Mouse (Mus musculus): ENCODE data around the gene Atp5j. TPM values are rescaled to one million over a fixed set of nuclear protein-coding genes. Genes with fewer than 3 reads are reported as not detected.

Atp5j gene
- polyA plus RNA-seq (2012; ENCODE audit: insufficient read depth, low replicate concordance) = 133 and 159 TPM in 2 replicates

DNA sequence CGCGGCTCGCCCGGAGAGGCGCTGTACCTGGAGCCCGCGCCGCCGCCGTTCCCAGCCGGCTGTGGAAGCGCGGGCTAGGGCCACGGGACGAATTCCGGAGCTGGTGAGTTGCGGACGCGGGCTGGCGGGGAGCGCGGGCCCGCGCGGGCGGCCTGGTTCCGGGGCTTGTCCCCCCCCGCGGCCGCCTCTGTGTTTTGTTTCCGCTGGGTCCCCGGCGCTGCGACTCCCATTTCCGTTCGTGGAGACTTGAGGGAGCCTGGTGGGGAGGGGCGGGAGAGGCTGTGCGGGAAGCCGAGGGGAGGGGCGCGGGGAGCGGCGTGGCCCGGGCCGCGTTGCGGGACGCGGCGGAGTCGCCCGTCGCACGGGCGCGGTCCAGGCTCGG is at the start of gene Atp5j:
Gene Atp5j, minus strand, starts transcription at position 185 of the 382 bp plus-strand sequence.
- H3K4me3 ChIP-seq (replicated peaks) = peak within 1 kb of the TSS; percentile 99
- peaks cover 52% of the 10 kb centered on the region for H3K36me3 ChIP-seq (replicated peaks; ENCODE audit: low read length)
- peaks cover 50% of the 10 kb centered on the region for H3K4me1 ChIP-seq
- no peaks in the 10 kb centered on the region for H3K9me3 ChIP-seq
- no peaks in the 10 kb centered on the region for H3K27me3 ChIP-seq (replicated peaks)
- TF ChIP-seq GATA1 (IDR thresholded peaks at IDR 0.05; ENCODE audit: borderline replicate concordance, low read length) = no peak
- no peak for TF ChIP-seq FLI1 (IDR thresholded peaks at IDR 0.05; ENCODE audit: low read length)

DNA sequence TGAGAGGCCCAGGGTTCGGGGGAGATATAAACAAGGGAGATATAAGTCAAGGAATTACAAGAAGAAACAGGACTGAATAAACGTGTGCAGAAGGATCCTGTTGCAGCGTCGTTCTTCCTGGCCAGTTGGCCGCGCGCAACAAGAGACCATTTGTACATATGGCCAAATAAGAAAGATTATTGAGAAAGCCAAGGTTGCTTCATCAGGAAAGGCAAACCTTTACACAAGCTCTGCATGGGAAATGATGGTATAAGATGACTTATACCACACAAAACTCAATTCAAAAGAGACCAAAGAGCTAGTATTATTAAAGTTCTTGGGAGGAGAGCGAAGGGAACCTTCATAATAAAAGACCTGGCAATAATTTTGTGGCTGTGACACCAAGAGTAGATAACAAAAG is 49.1 kb upstream of the Atp5j start:
- peaks cover 2% of the 10 kb centered on the region for H3K27me3 ChIP-seq (replicated peaks)
- H3K9me3 ChIP-seq = no peaks in the 10 kb centered on the region
- no peak for TF ChIP-seq FLI1 (IDR thresholded peaks at IDR 0.05; ENCODE audit: low read length)
- TF ChIP-seq GATA1 (IDR thresholded peaks at IDR 0.05; ENCODE audit: borderline replicate concordance, low read length) = no peak
- H3K4me3 ChIP-seq (replicated peaks) = no peak overlapping the region
- H3K4me1 ChIP-seq = 0 out of 2 replicates have a peak, but pooled peaks cover under 1% of the 10 kb centered on the region
- no peaks in the 10 kb centered on the region for H3K36me3 ChIP-seq (replicated peaks; ENCODE audit: low read length)

GRCm38 (mm10) chr16:84881754-84882321 is 46.4 kb upstream of the Atp5j start:
- peaks cover 2% of the 10 kb centered on the region for H3K27me3 ChIP-seq (replicated peaks)
- H3K36me3 ChIP-seq (replicated peaks; ENCODE audit: low read length) = no peaks in the 10 kb centered on the region
- H3K9me3 ChIP-seq = no peaks in the 10 kb centered on the region
- H3K4me1 ChIP-seq = peaks cover 6% of the 10 kb centered on the region; the same call in 1 of the 2 replicates
- no peak for TF ChIP-seq GATA1 (IDR thresholded peaks at IDR 0.05; ENCODE audit: borderline replicate concordance, low read length)
- no peak for TF ChIP-seq FLI1 (IDR thresholded peaks at IDR 0.05; ENCODE audit: low read length)
- H3K4me3 ChIP-seq (replicated peaks) = no peak overlapping the region

DNA sequence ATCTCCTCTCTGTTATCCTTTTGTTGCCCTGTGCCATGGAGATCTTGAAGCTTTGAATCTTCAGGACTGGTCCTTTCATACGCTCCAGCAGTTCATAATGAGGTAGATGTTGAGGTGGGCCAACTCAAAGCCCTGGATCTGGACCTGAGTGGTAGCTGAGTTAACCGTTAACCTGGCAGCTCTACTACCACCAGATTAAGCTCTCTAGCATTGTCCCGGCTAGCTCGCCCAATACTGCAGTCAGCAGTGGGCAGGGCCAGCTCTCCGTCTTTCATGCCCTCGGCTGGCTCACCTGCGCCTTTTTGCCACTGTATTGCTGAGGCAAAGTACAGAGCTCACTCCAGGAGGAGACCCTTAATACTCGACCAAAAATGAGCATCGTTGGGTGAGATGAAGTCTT is 45.7 kb upstream of the Atp5j start:
- no peak overlapping the region for H3K4me3 ChIP-seq (replicated peaks)
- H3K36me3 ChIP-seq (replicated peaks; ENCODE audit: low read length) = no peaks in the 10 kb centered on the region
- H3K27me3 ChIP-seq (replicated peaks) = peaks cover 3% of the 10 kb centered on the region
- peaks cover 6% of the 10 kb centered on the region; the same call in 1 of the 2 replicates for H3K4me1 ChIP-seq
- TF ChIP-seq FLI1 (IDR thresholded peaks at IDR 0.05; ENCODE audit: low read length) = no peak
- no peak for TF ChIP-seq GATA1 (IDR thresholded peaks at IDR 0.05; ENCODE audit: borderline replicate concordance, low read length)
- no peaks in the 10 kb centered on the region for H3K9me3 ChIP-seq

GRCm38 (mm10) chr16:84879146-84879545 is 43.7 kb upstream of the Atp5j start:
- H3K36me3 ChIP-seq (replicated peaks; ENCODE audit: low read length) = no peaks in the 10 kb centered on the region
- TF ChIP-seq GATA1 (IDR thresholded peaks at IDR 0.05; ENCODE audit: borderline replicate concordance, low read length) (no peak), FLI1 (IDR thresholded peaks at IDR 0.05; ENCODE audit: low read length) (no peak)
- H3K4me1 ChIP-seq = peaks cover 6% of the 10 kb centered on the region; the same call in 1 of the 2 replicates
- peaks cover 2% of the 10 kb centered on the region for H3K27me3 ChIP-seq (replicated peaks)
- H3K9me3 ChIP-seq = no peaks in the 10 kb centered on the region
- H3K4me3 ChIP-seq (replicated peaks) = peak overlapping the region; percentile 85

GRCm38 (mm10) chr16:84876082-84876481 is 40.7 kb upstream of the Atp5j start:
- H3K4me1 ChIP-seq = peaks cover 6% of the 10 kb centered on the region; the same call in 1 of the 2 replicates
- peaks cover 5% of the 10 kb centered on the region for H3K27me3 ChIP-seq (replicated peaks)
- TF ChIP-seq FLI1 (IDR thresholded peaks at IDR 0.05; ENCODE audit: low read length) = no peak
- no peak for TF ChIP-seq GATA1 (IDR thresholded peaks at IDR 0.05; ENCODE audit: borderline replicate concordance, low read length)
- no peaks in the 10 kb centered on the region for H3K36me3 ChIP-seq (replicated peaks; ENCODE audit: low read length)
- no peak overlapping the region for H3K4me3 ChIP-seq (replicated peaks)
- no peaks in the 10 kb centered on the region for H3K9me3 ChIP-seq

DNA sequence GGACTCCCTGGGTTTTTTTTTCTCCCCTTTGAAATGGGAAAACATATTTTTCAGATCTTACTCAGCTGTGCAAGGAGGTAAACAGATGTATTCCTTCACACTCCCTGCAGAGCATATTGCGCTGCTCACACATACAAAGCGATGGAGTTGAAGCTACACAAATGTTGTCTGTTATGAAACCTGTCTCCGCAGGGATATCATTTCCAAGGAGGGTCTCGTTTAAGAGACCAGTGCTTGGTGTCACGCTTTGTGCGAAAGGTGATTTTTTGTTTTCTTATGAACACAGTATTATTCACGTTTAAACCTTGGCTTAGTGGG is 40.3 kb upstream of the Atp5j start:
- Histone ChIP-seq H3K36me3 (replicated peaks; ENCODE audit: low read length) (no peaks in the 10 kb centered on the region), H3K4me1 (peaks cover 6% of the 10 kb centered on the region; the same call in 1 of the 2 replicates), H3K9me3 (no peaks in the 10 kb centered on the region), H3K4me3 (replicated peaks) (no peak overlapping the region), H3K27me3 (replicated peaks) (peaks cover 5% of the 10 kb centered on the region)
- TF ChIP-seq GATA1 (IDR thresholded peaks at IDR 0.05; ENCODE audit: borderline replicate concordance, low read length) (no peak), FLI1 (IDR thresholded peaks at IDR 0.05; ENCODE audit: low read length) (no peak)

- TF ChIP-seq FLI1 (IDR thresholded peaks at IDR 0.05; ENCODE audit: low read length) = no peak
- TF ChIP-seq GATA1 (IDR thresholded peaks at IDR 0.05; ENCODE audit: borderline replicate concordance, low read length) = no peak
- Histone ChIP-seq H3K27me3 (replicated peaks) (peaks cover 5% of the 10 kb centered on the region), H3K4me1 (peaks cover 6% of the 10 kb centered on the region; the same call in 1 of the 2 replicates), H3K4me3 (replicated peaks) (no peak overlapping the region), H3K9me3 (no peaks in the 10 kb centered on the region), H3K36me3 (replicated peaks; ENCODE audit: low read length) (no peaks in the 10 kb centered on the region)
These were observed 39.7 kb upstream of the Atp5j start for GRCm38 (mm10) chr16:84875012-84875717.

GRCm38 (mm10) chr16:84873805-84874204 is 38.4 kb upstream of the Atp5j start:
- no peaks in the 10 kb centered on the region for H3K4me1 ChIP-seq
- peaks cover 5% of the 10 kb centered on the region for H3K27me3 ChIP-seq (replicated peaks)

GRCm38 (mm10) chr16:84864656-84865055 is 29.2 kb upstream of the Atp5j start:
- H3K9me3 ChIP-seq = peaks cover 6% of the 10 kb centered on the region; the same call in 1 of the 2 replicates

More at GRCm38 (mm10) chr16:84873805-84874204, 38.4 kb upstream of the Atp5j start:
- H3K9me3 ChIP-seq = no peaks in the 10 kb centered on the region
- no peak overlapping the region for H3K4me3 ChIP-seq (replicated peaks)
- H3K36me3 ChIP-seq (replicated peaks; ENCODE audit: low read length) = no peaks in the 10 kb centered on the region
- no peak for TF ChIP-seq GATA1 (IDR thresholded peaks at IDR 0.05; ENCODE audit: borderline replicate concordance, low read length)
- no peak for TF ChIP-seq FLI1 (IDR thresholded peaks at IDR 0.05; ENCODE audit: low read length)

More at GRCm38 (mm10) chr16:84864656-84865055, 29.2 kb upstream of the Atp5j start:
- H3K4me1 ChIP-seq = peaks cover 9% of the 10 kb centered on the region
- TF ChIP-seq GATA1 (IDR thresholded peaks at IDR 0.05; ENCODE audit: borderline replicate concordance, low read length) = no peak
- TF ChIP-seq FLI1 (IDR thresholded peaks at IDR 0.05; ENCODE audit: low read length) = no peak
- H3K36me3 ChIP-seq (replicated peaks; ENCODE audit: low read length) = peaks cover 48% of the 10 kb centered on the region
- H3K27me3 ChIP-seq (replicated peaks) = no peaks in the 10 kb centered on the region
- no peak overlapping the region for H3K4me3 ChIP-seq (replicated peaks)
